9 mouse cellular contexts compared by ENCODE assay signal in the genomic region with DNA sequence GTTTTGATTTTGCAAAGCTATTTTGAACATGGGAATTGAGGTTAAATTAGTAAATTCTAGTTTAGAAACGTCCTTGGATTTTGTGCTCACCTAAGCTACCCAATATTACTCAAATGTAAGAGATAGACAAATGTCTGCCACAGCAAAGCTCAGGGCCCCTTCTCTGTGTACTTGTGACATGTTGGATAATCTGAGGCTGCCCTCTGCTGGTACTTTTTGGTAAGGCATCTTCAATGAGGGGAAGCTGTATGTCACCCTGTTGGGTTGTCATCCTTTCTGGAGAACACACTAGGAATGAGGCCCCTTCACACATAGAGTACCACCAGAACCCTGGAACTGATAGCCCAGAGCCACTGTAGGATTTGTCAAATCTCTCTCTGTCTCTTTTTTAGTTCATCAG. TPM values are rescaled to one million over a fixed set of nuclear protein-coding genes. Genes with fewer than 3 reads are reported as not detected.
A peak's percentile ranks its signal among the peaks of the same experiment; 100 is the strongest.
DNase-seq lines count a peak whose midpoint lies in the region; ATAC-seq and TF ChIP-seq lines count a peak whose summit lies in the region.
"Had no signal": no experiment of that assay in that cellular context is flagged by ENCODE, and none has a peak within 500 bp of the region (broad histone marks: within the 10 kb centered on the region; RNA-seq: fewer than 3 reads in every experiment).

No protein-coding gene starts in this region.

- H3K4me3 ChIP-seq in cerebellum, adult 2 months (replicated peaks; ENCODE audit: insufficient read depth, low read depth, low read length), result no peak overlapping the region
- no peak overlapping the region for H3K4me3 ChIP-seq in intestine, embryonic 15.5 days (replicated peaks)
- no peak overlapping the region for H3K4me3 ChIP-seq in midbrain, postnatal 0 days (ENCODE audit: low read depth, low read length)
- H3K4me3 ChIP-seq: embryonic facial prominence, embryonic 12.5 days had no signal

- no peak overlapping the region for H3K4me2 ChIP-seq in intestine, embryonic 15.5 days (replicated peaks)
- no peak overlapping the region for H3K4me2 ChIP-seq in midbrain, postnatal 0 days (ENCODE audit: low read depth, low read length, poor library complexity, severe bottlenecking)
- H3K4me2 ChIP-seq: embryonic facial prominence, embryonic 12.5 days had no signal

- no peaks in the 10 kb centered on the region for H3K27me3 ChIP-seq in cerebellum, adult 2 months (ENCODE audit: control insufficient read depth, insufficient read depth, low read length)
- no peaks in the 10 kb centered on the region for H3K27me3 ChIP-seq in intestine, embryonic 15.5 days (replicated peaks)
- H3K27me3 ChIP-seq in midbrain, postnatal 0 days (ENCODE audit: insufficient read depth, low read length), result no peaks in the 10 kb centered on the region
- no peaks in the 10 kb centered on the region for H3K27me3 ChIP-seq in splenic B cell, adult 2 months (ENCODE audit: control insufficient read depth, insufficient read depth, low read length, poor library complexity, severe bottlenecking)
- H3K27me3 ChIP-seq: embryonic facial prominence, embryonic 12.5 days had no signal

- intact Hi-C loops in left cerebral cortex, postnatal 25 days (cut with DNase I), result loop anchor here (1.0 to 10.0 kb wide), 2 partner anchors 122 to 1466 kb away; no protein-coding TSS in a partner anchor

- 0% methylated on average over 1 of the region's 1 CpGs for WGBS in cerebellum, adult 2 months
- 3% methylated on average over 1 of the region's 1 CpGs for WGBS in intestine, embryonic 15.5 days
- WGBS in midbrain, postnatal 0 days, result 0% methylated on average over 1 of the region's 1 CpGs

- H3K9me3 ChIP-seq in intestine, embryonic 15.5 days, result no peaks in the 10 kb centered on the region
- no peaks in the 10 kb centered on the region for H3K9me3 ChIP-seq in midbrain, postnatal 0 days (ENCODE audit: low read length)
- H3K9me3 ChIP-seq: embryonic facial prominence, embryonic 12.5 days had no signal

- H3K4me1 ChIP-seq in cerebellum, adult 2 months (ENCODE audit: control insufficient read depth, insufficient read depth, low read length), result peaks cover 3% of the 10 kb centered on the region; the same call in 1 of the 2 replicates
- H3K4me1 ChIP-seq in intestine, embryonic 15.5 days (replicated peaks), result no peaks in the 10 kb centered on the region
- H3K4me1 ChIP-seq in midbrain, postnatal 0 days (ENCODE audit: insufficient read depth, low read length), result no peaks in the 10 kb centered on the region

- DNase-seq in ovary, postnatal 10 days (ENCODE audit: low spot score), result peak; percentile 66
- no peak for DNase-seq in ovary, adult 18-20 months (ENCODE audit: low spot score)
- DNase-seq in cerebellum, adult 2 months, result peak; percentile 53 to 69
- DNase-seq in frontal cortex, postnatal 14 days (ENCODE audit: low spot score in 2 of 2), result peak; percentile 56 to 88
- DNase-seq in left cerebral cortex, postnatal 25 days (ENCODE audit: low spot score in 2 of 2), result peak; percentile 87 to 90
- peak; percentile 91 for DNase-seq in midbrain, postnatal 0 days (ENCODE audit: low spot score)
- peak; percentile 86 for DNase-seq in splenic B cell, adult 2 months (ENCODE audit: low read depth, low spot score)

- H3K27ac ChIP-seq in cerebellum, adult 2 months (ENCODE audit: insufficient read depth, low read length), result no peak overlapping the region
- no peak overlapping the region for H3K27ac ChIP-seq in intestine, embryonic 15.5 days
- no peak overlapping the region for H3K27ac ChIP-seq in midbrain, postnatal 0 days (ENCODE audit: low read depth, low read length)
- H3K27ac ChIP-seq: embryonic facial prominence, embryonic 12.5 days had no signal

- H3K36me3 ChIP-seq in intestine, embryonic 15.5 days, result peaks cover 15% of the 10 kb centered on the region
- no peaks in the 10 kb centered on the region for H3K36me3 ChIP-seq in midbrain, postnatal 0 days (ENCODE audit: insufficient read depth, low read length)
- no peaks in the 10 kb centered on the region for H3K36me3 ChIP-seq in splenic B cell, adult 2 months (ENCODE audit: control insufficient read depth, insufficient read depth, low read length, poor library complexity, severe bottlenecking)

- TF ChIP-seq POLR2A in cerebellum, adult 2 months (IDR thresholded peaks at IDR 0.05; ENCODE audit: borderline replicate concordance, insufficient read depth, low read length), result no peak

- peak; percentile 68; the same call in 1 of the 2 replicates for TF ChIP-seq CTCF in cerebellum, adult 2 months (IDR thresholded peaks at IDR 0.05; ENCODE audit: borderline replicate concordance, insufficient read depth, low read depth, low read length)
- TF ChIP-seq CTCF in midbrain, postnatal 0 days (IDR thresholded peaks at IDR 0.05), result peak; percentile 97

- no peak overlapping the region for H3K9ac ChIP-seq in intestine, embryonic 15.5 days
- H3K9ac ChIP-seq in midbrain, postnatal 0 days (replicated peaks; ENCODE audit: low read length, poor library complexity, severe bottlenecking), result no peak overlapping the region
- H3K9ac ChIP-seq: embryonic facial prominence, embryonic 12.5 days had no signal

- peak; percentile 59 for ATAC-seq in intestine, embryonic 15.5 days
- no peak for ATAC-seq in midbrain, postnatal 0 days (ENCODE audit: low FRiP score)

RNA-seq across cellular contexts. Expression of a gene that starts 26.9 kb away (rescaled TPM):
- polyA plus RNA-seq in cerebellum, adult 2 months (2012; rRNA removed), result 27.8 and 29.1 TPM in 2 replicates
- polyA plus RNA-seq in intestine, embryonic 15.5 days (2015; fragmentation: Nextera tagmentation; extraction: Ambion mirVana), result 462 and 533 TPM in 2 replicates
- total RNA-seq in left cerebral cortex, postnatal 25 days (2021), result 10 to 100 TPM; 12.5 to 17.5 TPM
- total RNA-seq in midbrain, postnatal 0 days (2014; rRNA removed), result 68.4 and 73.2 TPM in 2 replicates
- polyA plus RNA-seq in midbrain, postnatal 0 days (2015; fragmentation: Nextera tagmentation; extraction: Ambion mirVana), result 69.2 and 79.1 TPM in 2 replicates
